Mouse (Mus musculus): ENCODE data around the gene Fbxo8. TPM values are rescaled to one million over a fixed set of nuclear protein-coding genes. Genes with fewer than 3 reads are reported as not detected.

Gene Fbxo8
- total RNA-seq, 2 experiments from 2014 or later = 28.0 to 30.8 TPM

- intact Hi-C loops (cut with DNase I) = no loop called here
- DNase-seq = no peak
These were observed 55.6 kb downstream of the Fbxo8 start for GRCm38 (mm10) chr8:56606481-56606880.

- no peak for DNase-seq
- intact Hi-C loops (cut with DNase I) = no loop called here
These were observed 60.8 kb downstream of the Fbxo8 start for GRCm38 (mm10) chr8:56611736-56612135.

- no peak for DNase-seq
- intact Hi-C loops (cut with DNase I) = no loop called here
These were observed 63.3 kb downstream of the Fbxo8 start for GRCm38 (mm10) chr8:56614235-56614634.

GRCm38 (mm10) chr8:56615005-56615404 lies 64.1 kb downstream of the Fbxo8 start:
- intact Hi-C loops (cut with DNase I) = no loop called here
- peak; percentile 25 for DNase-seq

GRCm38 (mm10) chr8:56616260-56616659 lies 65.4 kb downstream of the Fbxo8 start:
- DNase-seq = peak; percentile 35
- intact Hi-C loops (cut with DNase I) = no loop called here

GRCm38 (mm10) chr8:56617271-56617670 lies 66.4 kb downstream of the Fbxo8 start:
- intact Hi-C loops (cut with DNase I) = no loop called here
- DNase-seq = no peak

GRCm38 (mm10) chr8:56619056-56619455 lies 68.2 kb downstream of the Fbxo8 start:
- no peak for DNase-seq
- intact Hi-C loops (cut with DNase I) = no loop called here

GRCm38 (mm10) chr8:56619571-56619970 lies 68.7 kb downstream of the Fbxo8 start:
- DNase-seq = no peak
- intact Hi-C loops (cut with DNase I) = no loop called here

GRCm38 (mm10) chr8:56620691-56621090 lies 69.8 kb downstream of the Fbxo8 start:
- intact Hi-C loops (cut with DNase I) = loop anchor here (10.0 kb wide), 1 partner anchor 694 kb away; no protein-coding TSS in a partner anchor
- no peak for DNase-seq

GRCm38 (mm10) chr8:56621093-56621492 lies 70.2 kb downstream of the Fbxo8 start:
- intact Hi-C loops (cut with DNase I) = loop anchor here (10.0 kb wide), 1 partner anchor 694 kb away; no protein-coding TSS in a partner anchor
- no peak for DNase-seq

- no peak for DNase-seq
These were observed 71.7 kb downstream of the Fbxo8 start for GRCm38 (mm10) chr8:56622470-56623024.

GRCm38 (mm10) chr8:56623346-56623745 lies 72.5 kb downstream of the Fbxo8 start:
- DNase-seq = no peak
- intact Hi-C loops (cut with DNase I) = loop anchor here (10.0 kb wide), 1 partner anchor 691 kb away; no protein-coding TSS in a partner anchor

More at GRCm38 (mm10) chr8:56622470-56623024, 71.7 kb downstream of the Fbxo8 start:
- intact Hi-C loops (cut with DNase I) = loop anchor here (10.0 kb wide), 1 partner anchor 692 kb away; no protein-coding TSS in a partner anchor

- intact Hi-C loops (cut with DNase I) = loop anchor here (10.0 kb wide), 1 partner anchor 686 kb away; no protein-coding TSS in a partner anchor
- DNase-seq = peak; percentile 89
These were observed 78.3 kb downstream of the Fbxo8 start for GRCm38 (mm10) chr8:56629160-56629559.

GRCm38 (mm10) chr8:56639277-56639676 lies 88.4 kb downstream of the Fbxo8 start:
- intact Hi-C loops (cut with DNase I) = no loop called here
- DNase-seq = no peak

Small RNA genes lying within 50 kb of the gene (microRNA-seq; reads per million reads assigned to microRNA genes)
- not detected for gene Gm25992

Other genes starting within 250 kb of the Fbxo8 start
- gene Cep44, start within 50 bp of the Fbxo8 start, total RNA-seq (2021) = 10 to 100 TPM; 23.5 to 26.0 TPM

All from left cerebral cortex, postnatal 4 days (tissue).